Mouse (Mus musculus) testis, postnatal 10 days (tissue): ENCODE data around the gene Gm7271.

Experiments
- DNase-seq: peaks from one replicate; pipeline ENCODE4 v3.0.0; 2021; ENCODE audit warnings: low spot score

The Gm7271 gene

GRCm38 (mm10) chr5:76483811-76484210 lies at the start of gene Gm7271:
Gm7271 (plus strand) TSS chr5:76484040.
- no peak for DNase-seq

GRCm38 (mm10) chr5:76437100-76437499 lies 46.7 kb upstream of the Gm7271 start:
- DNase-seq = no peak

GRCm38 (mm10) chr5:76437696-76438095 lies 46.1 kb upstream of the Gm7271 start:
- no peak for DNase-seq

- DNase-seq = no peak
Measured at GRCm38 (mm10) chr5:76441431-76441830, 42.4 kb upstream of the Gm7271 start.

GRCm38 (mm10) chr5:76474931-76475330 lies 8.9 kb upstream of the Gm7271 start:
- no peak for DNase-seq

GRCm38 (mm10) chr5:76476873-76477272 lies 7.0 kb upstream of the Gm7271 start:
- no peak for DNase-seq

GRCm38 (mm10) chr5:76477764-76478163 lies 6.1 kb upstream of the Gm7271 start:
- no peak for DNase-seq

- DNase-seq = no peak
Measured at GRCm38 (mm10) chr5:76495126-76495525, 11.3 kb downstream of the Gm7271 start.

GRCm38 (mm10) chr5:76522446-76522845 lies 38.6 kb downstream of the Gm7271 start:
- DNase-seq = no peak

- DNase-seq = no peak
Measured at GRCm38 (mm10) chr5:76524623-76525022, 40.8 kb downstream of the Gm7271 start.

- no peak for DNase-seq
Measured at GRCm38 (mm10) chr5:76525066-76525465, 41.2 kb downstream of the Gm7271 start.

GRCm38 (mm10) chr5:76525829-76526228 lies 42.0 kb downstream of the Gm7271 start:
- no peak for DNase-seq

GRCm38 (mm10) chr5:76529040-76529703 lies 45.3 kb downstream of the Gm7271 start, which contains the start of gene Exoc1:
Exoc1 (plus strand) TSS chr5:76529311.
- peak; percentile 96 for DNase-seq

- DNase-seq = no peak
Measured at GRCm38 (mm10) chr5:76529704-76530066, 45.8 kb downstream of the Gm7271 start.

GRCm38 (mm10) chr5:76533186-76533585 lies 49.3 kb downstream of the Gm7271 start:
- DNase-seq = no peak

- no peak for DNase-seq
Measured at GRCm38 (mm10) chr5:76536231-76536630, 52.4 kb downstream of the Gm7271 start.

- DNase-seq = no peak
Measured at GRCm38 (mm10) chr5:76537578-76537977, 53.7 kb downstream of the Gm7271 start.

- DNase-seq = no peak
Measured at GRCm38 (mm10) chr5:76540181-76540580, 56.3 kb downstream of the Gm7271 start.

- DNase-seq = no peak
Measured at GRCm38 (mm10) chr5:76540842-76541241, 57.0 kb downstream of the Gm7271 start.

GRCm38 (mm10) chr5:76543200-76543599 lies 59.4 kb downstream of the Gm7271 start:
- no peak for DNase-seq

GRCm38 (mm10) chr5:76550426-76550825 lies 66.6 kb downstream of the Gm7271 start:
- DNase-seq = no peak

- peak; percentile 77 for DNase-seq
Measured at GRCm38 (mm10) chr5:76565321-76565720, 81.5 kb downstream of the Gm7271 start.
